Mouse (Mus musculus): ENCODE results near the gene Adra1b. TPM values are rescaled to one million over a fixed set of nuclear protein-coding genes. Genes with fewer than 3 reads are reported as not detected.
A peak's percentile ranks its signal among the peaks of the same experiment; 100 is the strongest.

The Adra1b gene
- polyA plus RNA-seq, 1 experiment from 2014 or later = 8.8 TPM

DNA sequence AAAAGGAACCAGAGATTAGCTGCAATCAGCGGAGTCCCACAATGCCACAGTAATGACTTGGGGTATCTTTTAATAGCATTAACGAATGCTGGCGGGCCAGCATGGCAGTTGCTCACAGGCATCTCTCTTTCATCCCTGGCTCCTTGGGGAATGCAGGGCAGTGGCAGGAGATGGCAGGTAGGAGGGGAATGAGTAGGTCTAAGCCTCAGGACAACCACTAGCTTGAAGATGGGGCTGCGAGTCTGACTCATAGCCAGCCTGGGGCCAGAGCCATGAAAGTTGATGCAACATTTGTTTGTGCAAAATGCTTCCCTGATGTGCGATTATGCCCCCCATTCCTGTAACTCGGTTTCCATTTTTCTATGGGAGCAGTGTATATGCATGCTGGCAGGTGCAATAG, 25.2 kb upstream of the Adra1b start:
- Histone ChIP-seq H3K4me3 (no peak overlapping the region), H3K27ac (no peak overlapping the region), H3K9me3 (no peaks in the 10 kb centered on the region), H3K9ac (no peak overlapping the region), H3K4me1 (peaks cover 7% of the 10 kb centered on the region), H3K27me3 (replicated peaks) (no peaks in the 10 kb centered on the region), H3K36me3 (replicated peaks) (no peaks in the 10 kb centered on the region), H3K4me2 (no peak overlapping the region)
- WGBS = 34% methylated on average over 6 of the region's 6 CpGs
- ATAC-seq (replicated peaks) = 0 out of 2 replicates have a peak, but pooled peaks have one; percentile 56

DNA sequence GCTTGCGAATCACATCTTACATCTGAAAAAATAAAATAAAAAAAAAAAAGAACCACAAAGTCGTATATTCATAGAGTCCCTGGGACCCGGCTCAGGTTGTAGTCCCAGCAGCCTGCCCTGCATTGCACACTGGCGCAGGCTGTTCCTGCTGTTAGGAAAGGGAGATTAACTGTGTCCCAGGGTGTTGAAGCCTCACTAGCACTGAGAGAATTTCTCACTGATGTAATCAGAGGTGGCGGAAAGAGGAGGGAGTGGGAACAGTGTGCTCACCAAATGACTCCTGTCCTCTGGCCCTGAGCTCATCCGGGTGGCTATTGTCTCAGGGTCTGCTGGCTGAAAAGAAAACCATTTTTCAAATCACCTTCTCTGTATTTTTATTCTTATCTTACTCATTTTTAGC, 24.6 kb upstream of the Adra1b start:
- H3K27me3 ChIP-seq (replicated peaks) = no peaks in the 10 kb centered on the region
- no peak overlapping the region for H3K27ac ChIP-seq
- no peaks in the 10 kb centered on the region for H3K36me3 ChIP-seq (replicated peaks)
- H3K4me1 ChIP-seq = peaks cover 7% of the 10 kb centered on the region
- no peaks in the 10 kb centered on the region for H3K9me3 ChIP-seq
- WGBS = 18% methylated on average over 6 of the region's 6 CpGs
- ATAC-seq (replicated peaks) = peak; percentile 62
- H3K4me3 ChIP-seq = no peak overlapping the region
- no peak overlapping the region for H3K9ac ChIP-seq
- no peak overlapping the region for H3K4me2 ChIP-seq

DNA sequence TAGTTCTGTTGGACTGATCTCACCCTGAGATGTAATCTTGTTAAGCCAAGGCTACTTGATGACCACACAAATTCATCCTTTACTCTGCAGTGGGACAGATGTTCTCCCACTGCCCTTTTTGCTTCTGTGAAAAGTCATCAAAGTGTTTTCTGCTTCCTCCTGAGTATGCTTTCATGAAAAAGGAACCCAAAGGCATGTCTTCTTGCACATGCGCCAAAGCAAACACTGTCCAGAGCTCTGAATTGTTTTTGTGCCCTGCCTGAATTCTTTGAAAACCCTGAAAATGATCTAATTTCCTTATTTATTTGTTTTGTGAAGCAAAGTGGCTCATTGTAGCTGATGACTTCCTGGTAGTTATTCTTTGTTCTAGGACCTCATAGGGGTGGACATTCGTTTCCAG, 20.7 kb upstream of the Adra1b start:
- no peak overlapping the region for H3K4me3 ChIP-seq
- WGBS = 86% methylated on average over 2 of the region's 2 CpGs

DNA sequence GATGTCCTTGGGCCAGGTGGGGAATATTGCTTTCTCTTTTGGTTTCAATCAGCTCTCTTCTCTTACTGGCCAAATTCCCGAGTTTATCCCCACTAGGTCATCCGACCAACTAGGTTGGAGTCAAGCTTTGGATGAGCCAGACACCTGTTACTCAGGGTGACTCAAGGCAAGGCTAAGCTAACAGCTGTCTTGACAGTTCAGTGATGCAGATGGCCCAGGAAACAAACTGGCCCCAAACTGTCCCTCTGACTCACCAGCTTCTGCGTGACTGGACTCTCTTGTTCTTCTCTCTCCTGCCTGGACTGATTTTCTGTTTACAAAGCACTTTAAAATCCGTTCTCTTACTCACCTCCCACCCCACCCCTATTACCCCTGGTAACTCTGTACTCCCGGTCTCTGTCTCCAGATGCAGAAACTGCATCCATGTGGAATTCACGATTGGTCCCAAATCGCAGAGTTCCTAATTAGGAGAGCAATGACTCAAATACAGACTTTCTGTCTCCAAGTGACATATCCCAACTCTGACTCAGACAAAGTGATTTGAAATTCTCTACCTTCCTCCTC, 18.6 kb upstream of the Adra1b start:
- Histone ChIP-seq H3K4me2 (no peak overlapping the region), H3K4me3 (no peak overlapping the region), H3K4me1 (no peaks in the 10 kb centered on the region), H3K9ac (no peak overlapping the region), H3K27me3 (replicated peaks) (no peaks in the 10 kb centered on the region), H3K27ac (no peak overlapping the region), H3K9me3 (no peaks in the 10 kb centered on the region), H3K36me3 (replicated peaks) (no peaks in the 10 kb centered on the region)
- ATAC-seq (replicated peaks) = no peak
- WGBS = 83% methylated on average over 7 of the region's 7 CpGs

More for the DNA sequence above, 20.7 kb upstream of the Adra1b start:
- Histone ChIP-seq H3K9me3 (no peaks in the 10 kb centered on the region), H3K27me3 (replicated peaks) (no peaks in the 10 kb centered on the region), H3K4me2 (no peak overlapping the region), H3K27ac (no peak overlapping the region), H3K36me3 (replicated peaks) (no peaks in the 10 kb centered on the region), H3K4me1 (peaks cover 7% of the 10 kb centered on the region), H3K9ac (no peak overlapping the region)
- no peak for ATAC-seq (replicated peaks)

DNA sequence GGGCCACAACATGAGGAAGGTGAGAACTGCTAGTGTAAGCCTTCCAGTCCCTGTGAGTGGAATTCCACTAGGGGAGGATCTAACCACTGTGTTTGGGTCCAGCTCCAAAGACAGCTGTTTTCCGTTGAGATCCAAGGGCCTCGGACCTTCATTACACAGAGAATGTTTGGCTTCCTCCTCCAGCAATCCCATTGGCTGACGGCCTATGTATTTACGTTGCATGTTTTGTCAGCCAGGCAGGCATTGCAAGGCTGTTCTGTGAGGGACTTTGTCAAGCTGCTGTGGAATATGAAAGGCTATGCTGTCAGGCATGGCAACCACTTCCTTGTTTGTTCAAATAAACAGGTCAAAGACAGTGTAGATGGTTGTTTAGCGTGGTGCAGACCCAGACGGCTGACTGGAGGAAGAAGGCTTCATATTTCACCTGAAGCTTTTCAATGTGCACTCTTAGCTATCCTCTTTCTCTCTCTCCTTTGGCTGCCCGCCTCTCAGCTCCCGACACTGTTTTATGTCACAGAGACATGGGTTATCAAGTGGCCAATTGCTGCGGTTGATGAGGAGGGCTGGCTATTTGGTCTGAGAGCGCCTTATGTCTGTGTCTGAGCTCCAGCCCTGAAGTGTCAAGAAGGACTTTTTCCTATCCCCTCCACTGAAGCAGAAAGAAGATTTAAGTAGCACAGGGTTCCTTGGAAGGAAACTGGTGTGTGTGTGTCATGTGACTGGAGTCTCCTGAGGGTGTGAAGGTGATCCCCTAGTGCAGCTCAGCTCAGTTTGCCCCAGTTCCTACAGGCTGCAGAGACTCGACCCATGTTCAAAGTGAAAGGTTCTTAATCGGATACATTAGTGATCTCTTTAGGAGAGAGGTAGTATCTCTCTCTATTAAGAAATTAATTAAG, 13.8 kb upstream of the Adra1b start:
- Histone ChIP-seq H3K36me3 (replicated peaks) (no peaks in the 10 kb centered on the region), H3K27me3 (replicated peaks) (no peaks in the 10 kb centered on the region), H3K27ac (no peak overlapping the region), H3K4me2 (no peak overlapping the region), H3K4me1 (no peaks in the 10 kb centered on the region), H3K4me3 (no peak overlapping the region), H3K9me3 (no peaks in the 10 kb centered on the region), H3K9ac (no peak overlapping the region)
- 82% methylated on average over 12 of the region's 12 CpGs for WGBS
- no peak for ATAC-seq (replicated peaks)

DNA sequence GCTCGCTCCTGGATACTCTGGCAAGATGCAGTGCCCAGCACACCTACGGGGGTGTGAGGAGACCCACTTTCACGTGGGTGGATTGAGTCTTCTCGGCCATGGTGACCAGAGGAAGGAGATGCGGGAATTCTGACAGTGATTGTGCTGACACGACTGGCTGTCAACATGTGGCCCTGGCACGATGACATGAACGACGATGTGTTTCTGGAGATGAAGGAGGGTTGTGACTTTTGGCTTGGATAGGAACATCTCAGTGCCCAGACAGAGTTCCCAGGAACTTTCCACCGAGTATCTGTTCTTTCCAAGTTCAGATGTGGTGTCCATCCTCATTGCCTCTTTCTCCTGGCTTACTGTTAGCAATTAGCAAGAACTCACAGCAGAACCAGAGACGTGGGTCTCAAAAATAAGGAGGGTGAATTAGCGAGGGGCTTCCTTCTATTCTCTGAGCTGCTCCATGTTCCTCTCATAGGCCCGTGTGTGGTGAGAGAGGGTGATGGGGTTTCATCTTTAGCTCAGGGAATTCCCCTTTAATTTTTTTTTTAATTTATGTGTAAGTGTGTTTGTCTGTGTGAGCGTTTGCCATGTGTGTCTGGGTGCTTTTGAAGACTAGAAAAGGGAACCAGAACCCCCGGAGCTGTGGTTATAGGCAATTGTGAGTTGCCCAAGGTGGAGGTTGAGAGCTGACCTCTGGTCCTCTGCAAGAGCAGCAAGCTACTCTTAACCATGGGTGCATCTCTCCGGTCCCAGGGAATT, 11.3 kb upstream of the Adra1b start:
- 92% methylated on average over 16 of the region's 16 CpGs for WGBS

DNA sequence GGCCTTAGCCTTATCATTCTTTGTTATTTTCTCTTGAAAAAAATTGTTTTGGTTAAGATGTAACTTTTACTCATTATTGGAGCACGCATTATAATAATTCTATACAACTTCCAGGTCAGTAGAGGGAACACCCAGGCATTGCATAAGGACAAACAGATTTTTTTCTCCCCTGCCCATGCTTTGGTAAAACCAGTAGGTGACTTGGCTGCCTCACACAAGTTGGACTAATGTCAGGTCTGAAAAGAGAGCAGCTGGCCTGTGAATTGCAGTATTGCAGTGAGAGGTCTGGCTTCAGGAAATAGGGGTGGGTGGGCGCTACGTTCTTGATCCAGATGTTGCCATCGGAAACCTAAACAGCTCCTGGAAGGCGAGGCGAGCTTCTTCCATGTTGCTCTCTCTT, 10.6 kb upstream of the Adra1b start:
- Histone ChIP-seq H3K27me3 (replicated peaks) (no peaks in the 10 kb centered on the region), H3K4me3 (no peak overlapping the region), H3K9ac (no peak overlapping the region), H3K4me1 (no peaks in the 10 kb centered on the region), H3K36me3 (replicated peaks) (no peaks in the 10 kb centered on the region), H3K9me3 (no peaks in the 10 kb centered on the region), H3K27ac (no peak overlapping the region), H3K4me2 (no peak overlapping the region)
- ATAC-seq (replicated peaks) = no peak
- 84% methylated on average over 6 of the region's 6 CpGs for WGBS

More for the DNA sequence above, 11.3 kb upstream of the Adra1b start:
- Histone ChIP-seq H3K27ac (no peak overlapping the region), H3K4me1 (no peaks in the 10 kb centered on the region), H3K36me3 (replicated peaks) (no peaks in the 10 kb centered on the region), H3K9ac (no peak overlapping the region), H3K4me3 (no peak overlapping the region), H3K9me3 (no peaks in the 10 kb centered on the region), H3K27me3 (replicated peaks) (no peaks in the 10 kb centered on the region), H3K4me2 (no peak overlapping the region)
- ATAC-seq (replicated peaks) = no peak

DNA sequence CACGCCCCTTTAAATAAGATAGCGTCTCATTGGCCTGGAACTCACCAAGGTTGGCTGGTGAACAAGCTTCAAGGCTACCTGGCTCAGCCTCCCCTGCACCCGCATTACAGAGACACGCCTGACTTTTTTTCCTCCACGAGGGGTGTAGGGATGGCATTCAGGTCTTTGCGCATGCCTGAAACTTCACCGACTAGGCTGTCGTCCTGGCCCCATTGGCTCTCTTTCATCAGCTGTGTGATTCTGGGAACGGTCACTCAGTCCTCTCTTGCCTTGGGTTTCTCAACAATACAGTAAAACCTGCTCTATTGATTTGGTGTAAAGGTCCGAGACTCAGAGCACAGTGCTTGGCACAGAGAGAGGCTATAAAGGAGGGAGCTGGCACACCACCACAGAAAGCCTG, 2.3 kb upstream of the Adra1b start:
- Histone ChIP-seq H3K9ac (no peak overlapping the region), H3K4me2 (no peak overlapping the region), H3K27me3 (replicated peaks) (no peaks in the 10 kb centered on the region), H3K9me3 (no peaks in the 10 kb centered on the region), H3K4me1 (no peaks in the 10 kb centered on the region), H3K27ac (no peak overlapping the region), H3K4me3 (no peak overlapping the region), H3K36me3 (replicated peaks) (no peaks in the 10 kb centered on the region)
- 77% methylated on average over 10 of the region's 10 CpGs for WGBS
- no peak for ATAC-seq (replicated peaks)

DNA sequence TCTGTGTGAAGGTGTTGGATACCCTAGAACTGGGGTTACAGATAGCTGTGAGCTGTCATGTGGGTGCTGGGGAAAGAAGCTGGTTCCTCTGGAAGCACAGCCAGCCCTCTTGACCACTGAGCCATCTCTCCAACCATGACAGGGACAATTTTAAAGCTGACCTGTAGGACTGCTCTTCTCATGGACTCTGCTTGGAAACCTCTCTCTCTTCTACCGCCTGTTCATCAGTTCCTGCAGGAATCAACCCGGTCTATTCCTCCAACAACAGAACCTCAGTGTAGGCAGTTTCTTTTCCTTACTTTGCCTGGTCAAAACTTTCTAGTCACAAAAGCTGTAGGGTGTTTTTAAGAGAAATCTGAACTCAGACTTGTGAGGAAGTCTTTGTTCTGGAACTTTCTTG, 1.3 kb downstream of the Adra1b start:
- H3K9me3 ChIP-seq = no peaks in the 10 kb centered on the region
- H3K4me3 ChIP-seq = no peak overlapping the region

DNA sequence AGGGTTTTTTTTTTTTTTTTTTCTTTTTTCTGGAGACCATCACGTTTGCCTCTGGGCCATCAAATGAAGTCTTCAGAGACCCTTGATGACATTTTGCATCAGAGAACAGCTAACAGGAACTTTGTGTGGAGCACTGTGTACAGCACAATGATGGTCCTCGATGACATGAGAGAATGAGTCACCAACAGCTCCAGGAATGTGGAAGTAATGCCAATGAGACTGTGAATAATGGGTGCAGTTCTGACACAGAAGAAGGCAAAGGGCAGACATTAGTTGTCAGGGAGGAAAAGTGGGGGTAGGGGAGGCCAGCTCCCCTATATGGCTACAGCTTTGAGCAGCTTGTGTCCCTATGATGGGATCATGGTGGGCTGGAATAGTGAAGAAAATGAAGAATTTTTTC, 5.7 kb downstream of the Adra1b start:
- no peaks in the 10 kb centered on the region for H3K36me3 ChIP-seq (replicated peaks)
- no peak overlapping the region for H3K4me3 ChIP-seq
- H3K9me3 ChIP-seq = no peaks in the 10 kb centered on the region
- no peak for ATAC-seq (replicated peaks)
- no peaks in the 10 kb centered on the region for H3K4me1 ChIP-seq
- 59% methylated on average over 2 of the region's 2 CpGs for WGBS
- H3K27ac ChIP-seq = no peak overlapping the region
- no peak overlapping the region for H3K9ac ChIP-seq
- H3K4me2 ChIP-seq = no peak overlapping the region
- no peaks in the 10 kb centered on the region for H3K27me3 ChIP-seq (replicated peaks)

More for the DNA sequence above, 1.3 kb downstream of the Adra1b start:
- no peaks in the 10 kb centered on the region for H3K36me3 ChIP-seq (replicated peaks)
- H3K9ac ChIP-seq = no peak overlapping the region
- ATAC-seq (replicated peaks) = no peak
- no peaks in the 10 kb centered on the region for H3K27me3 ChIP-seq (replicated peaks)
- H3K4me2 ChIP-seq = no peak overlapping the region
- WGBS = 91% methylated on average over 2 of the region's 2 CpGs
- no peak overlapping the region for H3K27ac ChIP-seq
- no peaks in the 10 kb centered on the region for H3K4me1 ChIP-seq

DNA sequence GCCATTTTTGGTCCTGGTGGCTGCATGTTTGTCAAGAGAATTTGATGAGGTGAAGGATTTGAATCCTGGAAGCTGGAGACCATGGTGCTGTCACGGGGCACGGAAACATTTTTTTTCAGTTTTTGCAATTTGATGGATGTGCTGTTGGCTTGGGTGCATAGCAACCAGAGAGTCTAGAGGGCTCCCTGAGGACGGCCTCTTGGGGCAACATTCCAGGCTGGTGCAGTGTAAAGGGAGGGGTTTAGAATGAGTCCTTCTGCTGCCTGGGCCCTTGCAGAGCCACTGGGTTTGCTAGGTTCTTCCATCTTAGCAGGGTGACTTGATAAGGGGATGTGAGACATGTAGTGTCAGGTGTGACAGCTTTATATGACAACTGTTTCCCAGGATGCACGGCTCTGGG, 8.5 kb downstream of the Adra1b start:
- H3K9ac ChIP-seq = no peak overlapping the region
- H3K9me3 ChIP-seq = no peaks in the 10 kb centered on the region
- ATAC-seq (replicated peaks) = no peak
- H3K4me3 ChIP-seq = no peak overlapping the region
- no peak overlapping the region for H3K4me2 ChIP-seq
- no peaks in the 10 kb centered on the region for H3K4me1 ChIP-seq
- no peaks in the 10 kb centered on the region for H3K27me3 ChIP-seq (replicated peaks)
- WGBS = 83% methylated on average over 4 of the region's 4 CpGs
- no peaks in the 10 kb centered on the region for H3K36me3 ChIP-seq (replicated peaks)
- H3K27ac ChIP-seq = no peak overlapping the region

DNA sequence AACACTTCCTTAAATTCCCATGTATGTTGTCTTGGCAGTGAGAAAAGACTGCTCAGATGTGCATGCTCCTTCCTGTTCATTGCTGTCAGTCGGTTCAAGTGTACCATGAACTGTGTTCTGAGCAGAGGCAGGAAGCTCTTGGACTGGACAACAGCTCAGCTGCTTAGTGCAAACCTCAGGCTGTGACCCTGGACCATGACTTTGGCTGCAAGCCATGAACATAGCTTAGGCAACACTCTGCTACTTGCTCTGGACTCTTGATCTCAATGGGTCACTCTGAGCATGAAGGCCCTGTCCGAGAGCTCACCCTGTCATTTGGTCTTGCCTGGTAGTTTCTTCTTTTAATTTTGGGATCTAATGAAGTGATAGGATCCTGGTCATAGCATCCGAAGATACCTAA, 9.6 kb downstream of the Adra1b start:
- Histone ChIP-seq H3K4me3 (no peak overlapping the region), H3K4me1 (no peaks in the 10 kb centered on the region), H3K9me3 (no peaks in the 10 kb centered on the region), H3K27ac (no peak overlapping the region), H3K4me2 (no peak overlapping the region), H3K9ac (no peak overlapping the region), H3K36me3 (replicated peaks) (no peaks in the 10 kb centered on the region), H3K27me3 (replicated peaks) (no peaks in the 10 kb centered on the region)
- ATAC-seq (replicated peaks) = no peak
- WGBS = 86% methylated on average over 3 of the region's 3 CpGs

Data from midbrain, embryonic 15.5 days (tissue).